Mouse (Mus musculus) small intestine, adult 2 months (tissue): ENCODE results near the gene AC109138.7.

ENCODE experiments used
- CTCF ChIP-seq: fragments of 200-500 bp; IDR thresholded peaks from 2 replicates; pipeline ENCODE4 v1.5.1; 2012; ENCODE audit warnings: low read depth, mild to moderate bottlenecking, control low read depth, inconsistent platforms, low read length, moderate library complexity, mixed read lengths; ENCODE audit not compliant: insufficient replicate concordance, insufficient read length; ENCODE audit errors: extremely low read depth
- POLR2A ChIP-seq: fragments of 200-500 bp; IDR thresholded peaks from 2 replicates; pipeline ENCODE4 v1.6.1; 2012; ENCODE audit warnings: low read depth, mild to moderate bottlenecking, control low read depth, inconsistent platforms, low read length, moderate library complexity

GRCm38 (mm10) chr19:4191528-4192250 lies 22.5 kb upstream of the AC109138.7 start, which contains the start of gene Ppp1ca:
- TF ChIP-seq CTCF (peak; percentile 52; the same call in 1 of the 2 replicates), POLR2A (peak; percentile 86)
